Mouse (Mus musculus): ENCODE measurements around the gene Rad51d.

DNA sequence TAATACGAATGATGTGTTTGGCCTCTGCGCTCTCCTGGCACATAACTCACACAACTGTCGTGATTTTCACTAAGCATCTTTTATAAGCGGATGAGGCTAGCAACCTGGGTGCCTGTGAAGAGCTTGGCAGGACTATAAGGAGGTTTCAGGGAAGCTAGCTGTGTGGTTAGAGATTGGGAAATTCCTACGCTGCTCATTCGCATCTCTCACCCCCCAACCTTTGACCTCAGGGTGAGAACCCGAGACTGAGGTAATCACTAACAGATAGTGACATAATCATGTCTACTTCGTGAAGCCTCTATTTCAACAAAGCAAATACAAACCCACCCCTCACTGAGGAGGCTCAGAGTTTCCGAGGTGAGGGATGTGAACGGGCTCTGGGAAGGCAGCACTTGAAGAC lies 30.4 kb upstream of the Rad51d start:
- TF ChIP-seq MAX (IDR thresholded peaks at IDR 0.05) (no peak), CTCF (IDR thresholded peaks at IDR 0.05; ENCODE audit: control insufficient read depth, insufficient read depth, insufficient read length) (no peak), MYOG (IDR thresholded peaks at IDR 0.05; ENCODE audit: control insufficient read depth, extremely low read depth, insufficient read length) (no peak), MYOD1 (IDR thresholded peaks at IDR 0.05; ENCODE audit: control insufficient read depth, insufficient read length, low read depth) (no peak), CEBPB (IDR thresholded peaks at IDR 0.05; ENCODE audit: low read depth) (no peak), USF1 (IDR thresholded peaks at IDR 0.05; ENCODE audit: low read depth) (no peak)

Measured in C2C12 (cell line).